Mouse (Mus musculus): ENCODE data around the gene Asrgl1. TPM values are rescaled to one million over a fixed set of nuclear protein-coding genes. Genes with fewer than 3 reads are reported as not detected.
"Not testable (repeated sequence)": the region's sequence is repeated elsewhere in the genome, so short reads cannot be mapped to it uniquely, and the experiment has no call there.

The Asrgl1 gene
- 34.6 and 36.9 TPM in 2 replicates for polyA plus RNA-seq (2015; fragmentation: Nextera tagmentation; extraction: Ambion mirVana)

GRCm38 (mm10) chr19:9135512-9136331 lies at the start of gene Asrgl1:
Gene Asrgl1 (minus strand): TSS chr19:9135636.
- peak; percentile 94 for DNase-seq (ENCODE audit: low spot score)

- no peak for DNase-seq (ENCODE audit: low spot score)
These were observed 10.8 kb upstream of the Asrgl1 start for GRCm38 (mm10) chr19:9146214-9146613.

GRCm38 (mm10) chr19:9143639-9144125 lies 8.2 kb upstream of the Asrgl1 start:
- no peak for DNase-seq (ENCODE audit: low spot score)

- DNase-seq (ENCODE audit: low spot score): no peak
These were observed 7.8 kb upstream of the Asrgl1 start for GRCm38 (mm10) chr19:9143230-9143629.

- DNase-seq (ENCODE audit: low spot score): not testable (repeated sequence)
These were observed 4.9 kb upstream of the Asrgl1 start for GRCm38 (mm10) chr19:9140361-9140760.

GRCm38 (mm10) chr19:9137159-9137558 lies 1.7 kb upstream of the Asrgl1 start:
- DNase-seq (ENCODE audit: low spot score): no peak

- peak; percentile 49 for DNase-seq (ENCODE audit: low spot score)
These were observed 507 bp downstream of the Asrgl1 start for GRCm38 (mm10) chr19:9134746-9135511.

- no peak for DNase-seq (ENCODE audit: low spot score)
These were observed 5.4 kb downstream of the Asrgl1 start for GRCm38 (mm10) chr19:9129996-9130395.

- DNase-seq (ENCODE audit: low spot score): no peak
These were observed 6.8 kb downstream of the Asrgl1 start for GRCm38 (mm10) chr19:9128499-9129194.

- not testable (repeated sequence) for DNase-seq (ENCODE audit: low spot score)
These were observed 11.4 kb downstream of the Asrgl1 start for GRCm38 (mm10) chr19:9123986-9124385.

- DNase-seq (ENCODE audit: low spot score): no peak
These were observed 13.0 kb downstream of the Asrgl1 start for GRCm38 (mm10) chr19:9122390-9122789.

- DNase-seq (ENCODE audit: low spot score): no peak
These were observed 15.6 kb downstream of the Asrgl1 start for GRCm38 (mm10) chr19:9119655-9120425.

GRCm38 (mm10) chr19:9117275-9117674 lies 18.2 kb downstream of the Asrgl1 start:
- DNase-seq (ENCODE audit: low spot score): no peak

- no peak for DNase-seq (ENCODE audit: low spot score)
These were observed 19.2 kb downstream of the Asrgl1 start for GRCm38 (mm10) chr19:9116268-9116667.

GRCm38 (mm10) chr19:9112043-9112442 lies 23.4 kb downstream of the Asrgl1 start:
- no peak for DNase-seq (ENCODE audit: low spot score)

GRCm38 (mm10) chr19:9110182-9110869 lies 25.1 kb downstream of the Asrgl1 start:
- peak; percentile 78 for DNase-seq (ENCODE audit: low spot score)

- DNase-seq (ENCODE audit: low spot score): no peak
These were observed 26.9 kb downstream of the Asrgl1 start for GRCm38 (mm10) chr19:9108536-9108935.

GRCm38 (mm10) chr19:9107379-9107755 lies 28.1 kb downstream of the Asrgl1 start:
- DNase-seq (ENCODE audit: low spot score): no peak

- DNase-seq (ENCODE audit: low spot score): no peak
These were observed 28.6 kb downstream of the Asrgl1 start for GRCm38 (mm10) chr19:9106751-9107378.

- no peak for DNase-seq (ENCODE audit: low spot score)
These were observed 29.3 kb downstream of the Asrgl1 start for GRCm38 (mm10) chr19:9106096-9106495.
